Mouse (Mus musculus) embryo, embryonic 11 days (tissue): ENCODE data around the gene Ttyh3.
"Not testable (repeated sequence)": the region's sequence is repeated elsewhere in the genome, so short reads cannot be mapped to it uniquely, and the experiment has no call there.

Experiments
- DNase-seq: peaks from one replicate; pipeline ENCODE4 v3.0.0-alpha.2; 2015

Gene Ttyh3

GRCm38 (mm10) chr5:140648519-140649100 lies at the start of gene Ttyh3:
TSS of gene Ttyh3 (minus strand) at chr5:140649031.
- no peak for DNase-seq

GRCm38 (mm10) chr5:140695987-140696386 lies 47.2 kb upstream of the Ttyh3 start:
- no peak for DNase-seq

- no peak for DNase-seq
These were observed 39.6 kb upstream of the Ttyh3 start for GRCm38 (mm10) chr5:140688434-140688833.

GRCm38 (mm10) chr5:140684343-140685148 lies 35.7 kb upstream of the Ttyh3 start:
- DNase-seq = peak; percentile 68

- no peak for DNase-seq
These were observed 33.3 kb upstream of the Ttyh3 start for GRCm38 (mm10) chr5:140682113-140682512.

GRCm38 (mm10) chr5:140680950-140681349 lies 32.1 kb upstream of the Ttyh3 start:
- DNase-seq = no peak

GRCm38 (mm10) chr5:140680051-140680450 lies 31.2 kb upstream of the Ttyh3 start:
- no peak for DNase-seq

- DNase-seq = no peak
These were observed 28.3 kb upstream of the Ttyh3 start for GRCm38 (mm10) chr5:140677137-140677536.

GRCm38 (mm10) chr5:140675640-140676039 lies 26.8 kb upstream of the Ttyh3 start:
- no peak for DNase-seq

- no peak for DNase-seq
These were observed 26.2 kb upstream of the Ttyh3 start for GRCm38 (mm10) chr5:140675079-140675478.

GRCm38 (mm10) chr5:140674036-140674435 lies 25.2 kb upstream of the Ttyh3 start:
- DNase-seq = no peak

GRCm38 (mm10) chr5:140672603-140673002 lies 23.8 kb upstream of the Ttyh3 start:
- not testable (repeated sequence) for DNase-seq

GRCm38 (mm10) chr5:140672115-140672514 lies 23.3 kb upstream of the Ttyh3 start:
- no peak for DNase-seq

GRCm38 (mm10) chr5:140663621-140664180 lies 14.9 kb upstream of the Ttyh3 start:
- DNase-seq = peak; percentile 69

GRCm38 (mm10) chr5:140662741-140663592 lies 14.1 kb upstream of the Ttyh3 start:
- no peak for DNase-seq

GRCm38 (mm10) chr5:140661875-140662643 lies 13.2 kb upstream of the Ttyh3 start:
- DNase-seq = no peak

- DNase-seq = no peak
These were observed 12.6 kb upstream of the Ttyh3 start for GRCm38 (mm10) chr5:140661427-140661826.

- DNase-seq = no peak
These were observed 11.6 kb upstream of the Ttyh3 start for GRCm38 (mm10) chr5:140660398-140660797.

- DNase-seq = peak; percentile 29
These were observed 10.9 kb upstream of the Ttyh3 start for GRCm38 (mm10) chr5:140659607-140660272.

- no peak for DNase-seq
These were observed 5.4 kb upstream of the Ttyh3 start for GRCm38 (mm10) chr5:140654096-140654845.

- DNase-seq = no peak
These were observed 3.8 kb upstream of the Ttyh3 start for GRCm38 (mm10) chr5:140652587-140652986.
